Mouse (Mus musculus) brown adipose tissue, adult 24 weeks (tissue): ENCODE results near the gene Tbrg4. TPM values are rescaled to one million over a fixed set of nuclear protein-coding genes. Genes with fewer than 3 reads are reported as not detected.
A peak's percentile ranks its signal among the peaks of the same experiment; 100 is the strongest.
"Not testable (repeated sequence)": the region's sequence is repeated elsewhere in the genome, so short reads cannot be mapped to it uniquely, and the experiment has no call there.

Experiments
- H3K27ac ChIP-seq: fragments of 200-500 bp; replicated peaks from 2 replicates; pipeline ENCODE4 v1.5.1; 2012; ENCODE audit warnings: low read depth, mild to moderate bottlenecking, low read length
- H3K4me1 ChIP-seq: fragments of 200-500 bp; 2 replicates; pipeline ENCODE4 v1.6.1; 2012; ENCODE audit warnings: low read length, mixed read lengths; ENCODE audit not compliant: control insufficient read depth, insufficient read depth, insufficient read length
- H3K4me3 ChIP-seq: fragments of 200-500 bp; 2 replicates; pipeline ENCODE4 v1.5.1; 2012; ENCODE audit warnings: low read depth, mild to moderate bottlenecking, low read length, moderate library complexity; ENCODE audit not compliant: insufficient read depth
- polyA plus RNA-seq: library from polyadenylated mRNA; stranded (reverse); fragments of >200 nt; gene quantifications from 2 replicates; pipeline ENCODE4 v1.2.4, GENCODE M21; 2012; ENCODE audit not compliant: missing spikeins, insufficient read depth, insufficient read length

The Tbrg4 gene
- polyA plus RNA-seq, result 57.4 and 57.7 TPM in 2 replicates

GRCm38 (mm10) chr11:6625478-6626387 lies at the start of gene Tbrg4:
Tbrg4 (minus strand) TSS chr11:6626067.
- Histone ChIP-seq H3K4me1 (peaks cover 11% of the 10 kb centered on the region), H3K4me3 (peak within 1 kb of the TSS; percentile 91), H3K27ac (peak within 1 kb of the TSS; percentile 99)

DNA sequence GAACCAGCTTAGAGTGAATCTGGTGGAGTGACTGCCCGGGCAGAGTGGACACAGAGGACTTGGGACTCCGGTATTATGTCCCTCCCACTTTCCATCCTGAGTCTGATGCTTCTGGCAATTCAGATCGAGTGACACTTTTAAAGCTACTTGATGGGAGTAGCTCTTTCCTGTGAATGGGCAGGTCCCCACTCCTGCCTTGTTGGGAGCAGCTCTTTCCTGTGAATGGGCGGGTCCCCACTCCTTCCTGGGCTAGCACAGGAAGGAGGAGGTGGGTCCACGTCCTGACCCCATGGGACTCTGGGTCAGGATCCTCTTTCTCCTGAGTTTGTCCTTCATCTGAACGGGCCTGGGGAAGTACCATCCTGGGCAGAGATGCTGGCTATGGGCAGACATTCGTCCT lies 49.5 kb upstream of the Tbrg4 start:
- Histone ChIP-seq H3K4me3 (no peak overlapping the region), H3K27ac (peak overlapping the region; percentile 62), H3K4me1 (peaks cover 10% of the 10 kb centered on the region; the same call in 1 of the 2 replicates)

- peak overlapping the region; percentile 58 for H3K27ac ChIP-seq
- no peak overlapping the region for H3K4me3 ChIP-seq
- peaks cover 10% of the 10 kb centered on the region; the same call in 1 of the 2 replicates for H3K4me1 ChIP-seq
Measured at GRCm38 (mm10) chr11:6674701-6675100, 48.8 kb upstream of the Tbrg4 start.

GRCm38 (mm10) chr11:6670826-6671225 lies 45.0 kb upstream of the Tbrg4 start:
- H3K27ac ChIP-seq, result no peak overlapping the region
- no peak overlapping the region for H3K4me3 ChIP-seq
- peaks cover 11% of the 10 kb centered on the region; the same call in 1 of the 2 replicates for H3K4me1 ChIP-seq

GRCm38 (mm10) chr11:6670044-6670443 lies 44.2 kb upstream of the Tbrg4 start:
- Histone ChIP-seq H3K27ac (no peak overlapping the region), H3K4me1 (peaks cover 10% of the 10 kb centered on the region; the same call in 1 of the 2 replicates), H3K4me3 (no peak overlapping the region)

DNA sequence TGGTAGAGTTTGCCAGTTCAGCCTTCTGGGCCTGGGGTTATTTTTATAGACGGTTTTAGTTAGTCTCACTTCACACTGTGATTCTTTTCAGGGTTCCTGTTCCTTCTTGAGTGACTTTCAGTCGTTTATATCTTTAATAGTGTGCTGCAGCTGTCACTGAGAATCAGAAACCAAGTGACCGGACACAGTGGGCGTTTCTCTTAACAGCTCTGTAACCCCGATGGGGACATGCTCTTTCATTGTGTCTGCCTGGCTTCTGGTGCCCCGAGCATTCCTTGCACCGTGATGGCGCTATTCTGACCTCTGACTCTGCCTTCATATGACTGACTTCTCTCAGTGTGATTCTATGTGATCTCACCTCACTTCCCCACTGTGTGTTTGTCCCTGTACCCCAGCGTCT lies 43.2 kb upstream of the Tbrg4 start:
- Histone ChIP-seq H3K4me3 (no peak overlapping the region), H3K27ac (no peak overlapping the region), H3K4me1 (peaks cover 4% of the 10 kb centered on the region; the same call in 1 of the 2 replicates)

GRCm38 (mm10) chr11:6666634-6667033 lies 40.8 kb upstream of the Tbrg4 start:
- Histone ChIP-seq H3K27ac (no peak overlapping the region), H3K4me1 (peaks cover 4% of the 10 kb centered on the region; the same call in 1 of the 2 replicates), H3K4me3 (no peak overlapping the region)

DNA sequence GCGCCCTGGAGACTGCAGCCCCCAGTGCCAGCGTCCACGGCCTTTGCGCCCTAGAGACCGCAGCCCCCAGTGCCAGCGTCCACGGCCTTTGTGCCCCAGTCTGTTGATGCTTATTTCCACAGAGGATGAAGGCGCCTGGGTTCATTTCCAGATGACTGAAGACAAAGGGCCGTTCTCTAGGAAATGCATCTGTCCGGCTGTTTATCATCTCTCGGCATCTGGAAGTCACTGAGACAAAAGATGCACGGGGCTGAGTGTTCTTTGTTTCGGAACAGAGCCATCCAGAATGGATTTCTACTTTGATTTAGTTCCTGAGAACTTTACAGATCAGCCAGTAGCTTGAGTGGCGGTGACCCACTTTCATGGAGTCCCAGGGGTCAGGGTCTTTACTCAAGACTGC lies 35.3 kb upstream of the Tbrg4 start:
- Histone ChIP-seq H3K27ac (no peak overlapping the region), H3K4me3 (no peak overlapping the region), H3K4me1 (no peaks in the 10 kb centered on the region)

DNA sequence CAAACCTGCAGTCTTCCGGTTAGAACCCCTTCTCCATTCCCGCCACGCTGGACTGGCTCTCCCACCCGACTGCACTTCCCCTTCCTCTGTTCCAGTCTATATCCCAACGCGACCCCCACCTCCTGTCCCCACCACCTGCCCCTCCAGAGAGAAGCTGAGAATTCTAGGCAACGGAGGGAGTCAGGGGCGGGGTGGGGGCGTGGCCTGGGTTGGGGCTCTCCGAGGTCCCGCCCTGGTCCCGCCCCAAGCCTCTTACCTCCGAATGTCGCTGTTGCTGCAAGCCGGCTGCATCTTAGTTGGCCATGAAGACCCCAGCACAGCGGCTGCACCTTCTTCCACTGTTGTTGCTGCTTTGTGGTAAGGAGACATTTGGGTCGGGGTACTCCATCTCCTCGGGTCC lies 32.4 kb upstream of the Tbrg4 start, which contains the start of gene Ramp3:
Ramp3 (plus strand) TSS at position 251 of the 400 bp plus-strand sequence.
- Histone ChIP-seq H3K4me1 (no peaks in the 10 kb centered on the region), H3K27ac (no peak within 1 kb of the TSS), H3K4me3 (peak within 1 kb of the TSS; percentile 58)

DNA sequence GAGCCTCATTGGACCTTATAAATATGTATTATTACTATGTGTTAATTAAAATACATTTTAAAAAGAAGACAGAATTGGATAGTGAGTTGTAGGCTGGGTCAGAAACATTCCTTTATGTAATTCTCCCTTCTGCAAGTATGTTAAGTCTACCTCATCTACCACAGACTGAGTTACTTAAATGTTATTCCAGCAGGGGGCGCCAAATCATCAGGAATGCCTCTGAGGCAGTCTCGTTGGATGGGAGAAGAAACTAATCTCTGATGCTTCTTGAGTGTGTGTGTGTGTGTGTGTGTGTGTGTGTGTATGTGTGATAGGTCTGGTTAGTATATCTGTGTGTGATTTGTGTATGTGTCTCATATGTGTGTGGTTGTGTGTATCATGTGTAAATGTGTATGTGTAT lies 29.0 kb upstream of the Tbrg4 start:
- Histone ChIP-seq H3K4me3 (no peak overlapping the region), H3K27ac (no peak overlapping the region), H3K4me1 (no peaks in the 10 kb centered on the region)

- not testable (repeated sequence) for H3K4me3 ChIP-seq, H3K4me1 ChIP-seq
Measured at GRCm38 (mm10) chr11:6652978-6653377, 27.1 kb upstream of the Tbrg4 start.

GRCm38 (mm10) chr11:6650519-6650918 lies 24.7 kb upstream of the Tbrg4 start:
- Histone ChIP-seq H3K4me1 (no peaks in the 10 kb centered on the region), H3K4me3 (no peak overlapping the region), H3K27ac (no peak overlapping the region)

More at GRCm38 (mm10) chr11:6652978-6653377, 27.1 kb upstream of the Tbrg4 start:
- not testable (repeated sequence) for H3K27ac ChIP-seq

- H3K27ac ChIP-seq, result no peak overlapping the region
- no peaks in the 10 kb centered on the region for H3K4me1 ChIP-seq
- H3K4me3 ChIP-seq, result no peak overlapping the region
Measured at GRCm38 (mm10) chr11:6647831-6648724, 22.2 kb upstream of the Tbrg4 start.

GRCm38 (mm10) chr11:6644566-6644965 lies 18.7 kb upstream of the Tbrg4 start:
- Histone ChIP-seq H3K27ac (no peak overlapping the region), H3K4me1 (no peaks in the 10 kb centered on the region), H3K4me3 (no peak overlapping the region)

DNA sequence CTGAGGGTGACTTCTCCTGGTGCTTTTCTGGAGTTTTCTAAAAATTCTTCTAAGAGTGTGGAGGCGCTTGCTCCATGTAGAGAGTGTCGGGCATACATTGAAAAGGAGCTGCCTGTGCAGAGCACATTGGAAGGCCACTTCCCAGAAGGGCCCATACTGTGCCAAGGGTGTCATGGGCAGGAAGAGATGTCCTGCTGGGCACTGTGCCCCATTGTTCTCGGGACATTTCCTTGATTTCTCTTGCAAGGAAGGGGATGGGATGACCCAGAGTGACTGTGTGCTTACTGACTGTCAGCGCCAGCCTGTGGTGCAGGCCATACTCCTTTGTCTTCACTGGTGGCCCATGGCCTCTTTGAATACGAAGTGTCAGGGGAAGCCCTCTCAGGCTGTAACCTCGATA lies 13.2 kb upstream of the Tbrg4 start:
- Histone ChIP-seq H3K4me3 (no peak overlapping the region), H3K27ac (no peak overlapping the region), H3K4me1 (no peaks in the 10 kb centered on the region)
